Mouse (Mus musculus) embryonic fibroblast, embryonic 13.5 days (primary cell): ENCODE results near the gene Prss28. TPM values are rescaled to one million over a fixed set of nuclear protein-coding genes. Genes with fewer than 3 reads are reported as not detected.

ENCODE experiments used
- H3K27ac ChIP-seq: 2 replicates; pipeline ENCODE4 v1.5.1; 2012; ENCODE audit warnings: low read length, control low read depth, inconsistent platforms; ENCODE audit not compliant: insufficient read depth
- H3K4me1 ChIP-seq: 2 replicates; pipeline ENCODE4 v1.6.1; 2011; ENCODE audit warnings: low read length; ENCODE audit not compliant: control insufficient read depth, insufficient read depth
- H3K4me3 ChIP-seq: 2 replicates; pipeline ENCODE4 v1.5.1; 2011; ENCODE audit warnings: mild to moderate bottlenecking, control low read depth, low read length; ENCODE audit not compliant: insufficient read depth
- CTCF ChIP-seq: IDR thresholded peaks from 2 replicates; pipeline ENCODE4 v1.5.1; 2011; ENCODE audit warnings: mild to moderate bottlenecking, control low read depth, low read length, moderate library complexity, borderline replicate concordance; ENCODE audit not compliant: insufficient read depth
- POLR2A ChIP-seq: IDR thresholded peaks from 2 replicates; pipeline ENCODE4 v1.6.1; 2011; ENCODE audit warnings: low read depth, mild to moderate bottlenecking, control low read depth, low read length, moderate library complexity
- polyA plus RNA-seq: library from polyadenylated mRNA; stranded (reverse); fragments of >200 nt; gene quantifications from 2 replicates; pipeline ENCODE4 v1.2.4, GENCODE M21; 2011; ENCODE audit warnings: low read depth; ENCODE audit not compliant: missing spikeins, insufficient read length

Gene Prss28
- polyA plus RNA-seq, 1 experiment = not detected

GRCm38 (mm10) chr17:25338218-25338617, 29.8 kb downstream of the Prss28 start:
- Histone ChIP-seq H3K27ac (no peak overlapping the region), H3K4me3 (no peak overlapping the region), H3K4me1 (no peaks in the 10 kb centered on the region)
- no peak for TF ChIP-seq CTCF
- no peak for TF ChIP-seq POLR2A

GRCm38 (mm10) chr17:25340003-25340402, 31.6 kb downstream of the Prss28 start:
- Histone ChIP-seq H3K4me3 (no peak overlapping the region), H3K4me1 (no peaks in the 10 kb centered on the region), H3K27ac (no peak overlapping the region)
- TF ChIP-seq POLR2A (no peak), CTCF (no peak)

DNA sequence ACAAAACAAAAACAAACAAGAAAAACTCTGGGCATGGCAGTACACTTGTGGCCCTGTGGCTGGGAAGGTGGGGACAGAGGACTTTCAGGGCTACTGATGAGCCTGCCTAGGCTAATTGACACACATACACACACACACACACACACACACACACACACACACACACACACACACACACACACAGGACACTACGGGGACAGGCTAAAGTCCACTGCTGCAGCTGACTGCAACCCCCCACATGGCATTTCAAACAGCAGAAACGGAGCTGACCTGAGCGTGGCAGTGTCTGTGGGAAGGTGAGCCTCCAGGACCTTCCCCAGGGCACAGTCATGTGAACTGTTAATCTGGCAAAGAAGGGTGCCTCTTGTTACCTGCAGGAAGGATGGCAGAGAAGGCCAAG, 33.0 kb downstream of the Prss28 start:
- H3K4me1 ChIP-seq = no peaks in the 10 kb centered on the region
- H3K4me3 ChIP-seq = no peak overlapping the region
- H3K27ac ChIP-seq = no peak overlapping the region
- TF ChIP-seq POLR2A = no peak
- no peak for TF ChIP-seq CTCF

GRCm38 (mm10) chr17:25345462-25345861, 37.0 kb downstream of the Prss28 start, which contains the start of gene Tpsab1:
TSS of gene Tpsab1 (minus strand) at chr17:25345562.
- H3K4me1 ChIP-seq = no peaks in the 10 kb centered on the region
- H3K4me3 ChIP-seq = no peak within 1 kb of the TSS
- TF ChIP-seq CTCF = no peak
- TF ChIP-seq POLR2A = no peak
- no peak within 1 kb of the TSS for H3K27ac ChIP-seq

GRCm38 (mm10) chr17:25361291-25361690, 52.8 kb downstream of the Prss28 start:
- Histone ChIP-seq H3K4me1 (no peaks in the 10 kb centered on the region), H3K4me3 (no peak overlapping the region), H3K27ac (no peak overlapping the region)
- no peak for TF ChIP-seq CTCF
- no peak for TF ChIP-seq POLR2A

Other genes with a start within 250 kb of the Prss28 start
- gene Tmem204, start 225.1 kb upstream of the Prss28 start, polyA plus RNA-seq = 0.63 and 1.0 TPM in 2 replicates
- 9.5 and 18.7 TPM in 2 replicates for gene Telo2, start 192.7 kb upstream of the Prss28 start, polyA plus RNA-seq
- gene Ptx4, start 187.9 kb upstream of the Prss28 start, polyA plus RNA-seq = not detected in 2 replicates
- 35.8 and 36.2 TPM in 2 replicates for gene Clcn7, start 175.3 kb upstream of the Prss28 start, polyA plus RNA-seq
- gene Ccdc154, start 146.2 kb upstream of the Prss28 start, polyA plus RNA-seq = 0.20 and 0.21 TPM in 2 replicates
- gene Gm38655, start 133.2 kb upstream of the Prss28 start, polyA plus RNA-seq = not detected in 2 replicates
- 12.3 and 12.6 TPM in 2 replicates for gene BC003965, start 124.1 kb upstream of the Prss28 start, polyA plus RNA-seq
- gene Unkl, start 120.2 kb upstream of the Prss28 start, polyA plus RNA-seq = 10.1 and 12.3 TPM in 2 replicates
- gene Gnptg, start 68.5 kb upstream of the Prss28 start, polyA plus RNA-seq = 13.9 and 16.1 TPM in 2 replicates
- gene Tsr3, start 68.5 kb upstream of the Prss28 start, polyA plus RNA-seq = 17.9 and 19.8 TPM in 2 replicates
- not detected in 2 replicates for gene Baiap3, start 52.3 kb upstream of the Prss28 start, polyA plus RNA-seq
- 296 and 315 TPM in 2 replicates for gene Ube2i, start 34.0 kb upstream of the Prss28 start, polyA plus RNA-seq
- not detected in 2 replicates for gene Prss34, start 10.3 kb upstream of the Prss28 start, polyA plus RNA-seq
- not detected in 2 replicates for gene Prss29, start 10.0 kb downstream of the Prss28 start, polyA plus RNA-seq
- not detected in 2 replicates for gene Tpsab1, start 36.9 kb downstream of the Prss28 start, polyA plus RNA-seq
- gene Tpsb2, start 57.7 kb downstream of the Prss28 start, polyA plus RNA-seq = not detected in 2 replicates
- gene Tpsg1, start 60.6 kb downstream of the Prss28 start, polyA plus RNA-seq = 0.91 TPM in 1 of 2 replicates, not detected in the other
- 10.6 and 12.3 TPM in 2 replicates for gene Cacna1h, start 125.1 kb downstream of the Prss28 start, polyA plus RNA-seq
- not detected in 2 replicates for gene Tekt4, start 146.0 kb downstream of the Prss28 start, polyA plus RNA-seq
- not detected in 2 replicates for gene Sstr5, start 188.6 kb downstream of the Prss28 start, polyA plus RNA-seq